Mouse (Mus musculus): ENCODE data around the gene Vmn1r81. TPM values are rescaled to one million over a fixed set of nuclear protein-coding genes. Genes with fewer than 3 reads are reported as not detected.

The Vmn1r81 gene
- not detected in 2 replicates for polyA plus RNA-seq (2014; fragmentation: Nextera tagmentation; extraction: Ambion mirVana)

GRCm38 (mm10) chr7:12268169-12268568 lies at the start of gene Vmn1r81:
Gene Vmn1r81 (minus strand): TSS chr7:12268269.
- no peaks in the 10 kb centered on the region for H3K4me1 ChIP-seq (ENCODE audit: control insufficient read depth, insufficient read depth, low read length)
- H3K36me3 ChIP-seq (ENCODE audit: control insufficient read depth, insufficient read depth, low read length): no peaks in the 10 kb centered on the region
- H3K4me2 ChIP-seq (replicated peaks; ENCODE audit: low read depth, low read length): no peak within 1 kb of the TSS
- H3K9me3 ChIP-seq (ENCODE audit: control insufficient read depth, low read length): 0 out of 2 replicates have a peak, but pooled peaks cover 2% of the 10 kb centered on the region
- no peak for ATAC-seq (ENCODE audit: low FRiP score, low TSS enrichment)
- H3K4me3 ChIP-seq (ENCODE audit: low read length): no peak within 1 kb of the TSS
- H3K27ac ChIP-seq (ENCODE audit: low read depth, low read length): no peak within 1 kb of the TSS
- WGBS: 85% methylated on average over 1 of the region's 1 CpGs
- no peak within 1 kb of the TSS for H3K9ac ChIP-seq (ENCODE audit: low read depth, low read length)
- H3K27me3 ChIP-seq (ENCODE audit: control insufficient read depth, insufficient read depth, low read length): no peaks in the 10 kb centered on the region

GRCm38 (mm10) chr7:12300130-12300529 lies 32.1 kb upstream of the Vmn1r81 start, which contains the start of gene Vmn1r82:
Gene Vmn1r82 (plus strand): TSS chr7:12300430.
- Histone ChIP-seq H3K27ac (ENCODE audit: low read depth, low read length) (no peak within 1 kb of the TSS), H3K9ac (ENCODE audit: low read depth, low read length) (no peak within 1 kb of the TSS), H3K4me3 (ENCODE audit: low read length) (no peak within 1 kb of the TSS), H3K4me1 (ENCODE audit: control insufficient read depth, insufficient read depth, low read length) (no peaks in the 10 kb centered on the region), H3K27me3 (ENCODE audit: control insufficient read depth, insufficient read depth, low read length) (no peaks in the 10 kb centered on the region), H3K4me2 (replicated peaks; ENCODE audit: low read depth, low read length) (no peak within 1 kb of the TSS), H3K9me3 (ENCODE audit: control insufficient read depth, low read length) (peaks cover 5% of the 10 kb centered on the region; the same call in 1 of the 2 replicates), H3K36me3 (ENCODE audit: control insufficient read depth, insufficient read depth, low read length) (no peaks in the 10 kb centered on the region)
- WGBS: 63% methylated on average over 2 of the region's 2 CpGs
- ATAC-seq (ENCODE audit: low FRiP score, low TSS enrichment): no peak

GRCm38 (mm10) chr7:12204141-12204540 lies 63.9 kb downstream of the Vmn1r81 start:
- peaks cover 5% of the 10 kb centered on the region for H3K9me3 ChIP-seq (ENCODE audit: control insufficient read depth, low read length)
- 76% methylated on average over 2 of the region's 2 CpGs for WGBS
- H3K4me3 ChIP-seq (ENCODE audit: low read length): no peak overlapping the region
- H3K27ac ChIP-seq (ENCODE audit: low read depth, low read length): no peak overlapping the region
- no peaks in the 10 kb centered on the region for H3K36me3 ChIP-seq (ENCODE audit: control insufficient read depth, insufficient read depth, low read length)
- no peak for ATAC-seq (ENCODE audit: low FRiP score, low TSS enrichment)
- H3K4me1 ChIP-seq (ENCODE audit: control insufficient read depth, insufficient read depth, low read length): no peaks in the 10 kb centered on the region
- H3K9ac ChIP-seq (ENCODE audit: low read depth, low read length): no peak overlapping the region
- H3K27me3 ChIP-seq (ENCODE audit: control insufficient read depth, insufficient read depth, low read length): no peaks in the 10 kb centered on the region
- H3K4me2 ChIP-seq (replicated peaks; ENCODE audit: low read depth, low read length): no peak overlapping the region

Other genes with a start within 250 kb of the Vmn1r81 start
- gene Vmn1r77, start 231.5 kb downstream of the Vmn1r81 start, polyA plus RNA-seq (2014; fragmentation: Nextera tagmentation; extraction: Ambion mirVana): not detected in 2 replicates
- gene Vmn1r78, start 118.0 kb downstream of the Vmn1r81 start, polyA plus RNA-seq (2014; fragmentation: Nextera tagmentation; extraction: Ambion mirVana): not detected in 2 replicates
- gene Vmn1r79, start 97.0 kb downstream of the Vmn1r81 start, polyA plus RNA-seq (2014; fragmentation: Nextera tagmentation; extraction: Ambion mirVana): not detected in 2 replicates
- gene Vmn1r80, start 79.0 kb downstream of the Vmn1r81 start, polyA plus RNA-seq (2014; fragmentation: Nextera tagmentation; extraction: Ambion mirVana): not detected in 2 replicates
- gene Vmn1r82, start 32.2 kb upstream of the Vmn1r81 start, polyA plus RNA-seq (2014; fragmentation: Nextera tagmentation; extraction: Ambion mirVana): not detected in 2 replicates
- not detected in 2 replicates for gene Vmn1r83, start 61.2 kb upstream of the Vmn1r81 start, polyA plus RNA-seq (2014; fragmentation: Nextera tagmentation; extraction: Ambion mirVana)
- gene Vmn1r84, start 101.0 kb upstream of the Vmn1r81 start, polyA plus RNA-seq (2014; fragmentation: Nextera tagmentation; extraction: Ambion mirVana): not detected in 2 replicates
- 3.0 and 4.4 TPM in 2 replicates for gene Zfp551, start 154.5 kb upstream of the Vmn1r81 start, polyA plus RNA-seq (2014; fragmentation: Nextera tagmentation; extraction: Ambion mirVana)
- gene Zfp606, start 210.0 kb upstream of the Vmn1r81 start, polyA plus RNA-seq (2014; fragmentation: Nextera tagmentation; extraction: Ambion mirVana): 22.5 and 31.1 TPM in 2 replicates
- gene 2900092C05Rik, start 244.2 kb upstream of the Vmn1r81 start, polyA plus RNA-seq (2014; fragmentation: Nextera tagmentation; extraction: Ambion mirVana): not detected in 2 replicates

Data from kidney, embryonic 14.5 days (tissue).